Comparison of ENCODE assay signal across 9 mouse cellular contexts in genomic region chr11:90029841-90030398, GRCm38 (mm10). TPM values are rescaled to one million over a fixed set of nuclear protein-coding genes. Genes with fewer than 3 reads are reported as not detected.
DNase-seq lines count a peak whose midpoint lies in the region; ATAC-seq lines count a peak whose summit lies in the region.
"Had no signal": no experiment of that assay in that cellular context is flagged by ENCODE, and none has a peak within 500 bp of the region (broad histone marks: within the 10 kb centered on the region; RNA-seq: fewer than 3 reads in every experiment).

Gene Tmem100 (plus strand): TSS chr11:90030348.

- no peak for ATAC-seq in forebrain, embryonic 16.5 days
- ATAC-seq in intestine, embryonic 16.5 days, result no peak
- no peak for ATAC-seq in midbrain, embryonic 11.5 days (ENCODE audit: low FRiP score)
- ATAC-seq in activated CD4-positive, CD25-positive, alpha-beta regulatory T cell, adult 4 months, result no peak
- ATAC-seq: Patski had no signal

- peak within 1 kb of the TSS; percentile 3 for H3K9ac ChIP-seq in forebrain, embryonic 16.5 days (replicated peaks; ENCODE audit: low read depth, low read length)
- peak within 1 kb of the TSS; percentile 41 for H3K9ac ChIP-seq in intestine, embryonic 16.5 days (ENCODE audit: low read depth, low read length)
- peak within 1 kb of the TSS; percentile 42; the same call in 1 of the 2 replicates for H3K9ac ChIP-seq in midbrain, embryonic 11.5 days (ENCODE audit: low read length)

- 59% methylated on average over 13 of the region's 13 CpGs for WGBS in forebrain, embryonic 16.5 days
- WGBS in intestine, embryonic 16.5 days, result 50% methylated on average over 13 of the region's 13 CpGs
- WGBS in midbrain, embryonic 11.5 days, result 57% methylated on average over 13 of the region's 13 CpGs

- peaks cover 12% of the 10 kb centered on the region for H3K4me1 ChIP-seq in forebrain, embryonic 16.5 days (replicated peaks; ENCODE audit: control insufficient read depth, insufficient read depth, low read length)
- H3K4me1 ChIP-seq in intestine, embryonic 16.5 days (ENCODE audit: control insufficient read depth, insufficient read depth, low read length), result peaks cover 9% of the 10 kb centered on the region
- peaks cover 2% of the 10 kb centered on the region; the same call in 1 of the 2 replicates for H3K4me1 ChIP-seq in midbrain, embryonic 11.5 days (ENCODE audit: control insufficient read depth, insufficient read depth, low read length)

- H3K4me2 ChIP-seq in forebrain, embryonic 16.5 days (ENCODE audit: low read length), result peak within 1 kb of the TSS; percentile 54
- peak within 1 kb of the TSS; percentile 51 for H3K4me2 ChIP-seq in intestine, embryonic 16.5 days (ENCODE audit: low read depth, low read length)
- H3K4me2 ChIP-seq in midbrain, embryonic 11.5 days, result peak within 1 kb of the TSS; percentile 53

- H3K36me3 ChIP-seq in forebrain, embryonic 16.5 days (ENCODE audit: control insufficient read depth, insufficient read depth), result no peaks in the 10 kb centered on the region
- H3K36me3 ChIP-seq in intestine, embryonic 16.5 days (ENCODE audit: control insufficient read depth, insufficient read depth, low read length), result no peaks in the 10 kb centered on the region
- H3K36me3 ChIP-seq in midbrain, embryonic 11.5 days (ENCODE audit: control insufficient read depth, insufficient read depth, low read length), result no peaks in the 10 kb centered on the region

- no peak for DNase-seq in left cerebral cortex, adult 18-20 months (ENCODE audit: low spot score in 2 of 2)
- DNase-seq in left cerebral cortex, adult 11 months (ENCODE audit: low spot score), result no peak
- peak; percentile 86 for DNase-seq in midbrain, embryonic 11.5 days (ENCODE audit: low spot score, missing footprints)
- no peak for DNase-seq in thymus, postnatal 10 days (ENCODE audit: low spot score in 2 of 2)
- DNase-seq in ovary, postnatal 14 days (ENCODE audit: low spot score), result no peak

- peaks cover 10% of the 10 kb centered on the region; the same call in 1 of the 2 replicates for H3K27me3 ChIP-seq in forebrain, embryonic 16.5 days (replicated peaks; ENCODE audit: control insufficient read depth, insufficient read depth, low read length)
- H3K27me3 ChIP-seq in intestine, embryonic 16.5 days (replicated peaks; ENCODE audit: control insufficient read depth, insufficient read depth, low read length), result peaks cover 6% of the 10 kb centered on the region; the same call in 1 of the 2 replicates
- H3K27me3 ChIP-seq in midbrain, embryonic 11.5 days (ENCODE audit: control insufficient read depth, insufficient read depth, low read length), result peaks cover 14% of the 10 kb centered on the region

- no peaks in the 10 kb centered on the region for H3K9me3 ChIP-seq in forebrain, embryonic 16.5 days (ENCODE audit: control insufficient read depth, low read length)
- no peaks in the 10 kb centered on the region for H3K9me3 ChIP-seq in intestine, embryonic 16.5 days (ENCODE audit: control insufficient read depth, low read length)
- H3K9me3 ChIP-seq in midbrain, embryonic 11.5 days (ENCODE audit: control insufficient read depth, low read length), result no peaks in the 10 kb centered on the region

- no peak within 1 kb of the TSS for H3K27ac ChIP-seq in forebrain, embryonic 16.5 days (ENCODE audit: low read length)
- H3K27ac ChIP-seq in intestine, embryonic 16.5 days (ENCODE audit: low read length), result peak within 1 kb of the TSS; percentile 13; the same call in 1 of the 2 replicates
- no peak within 1 kb of the TSS for H3K27ac ChIP-seq in midbrain, embryonic 11.5 days (ENCODE audit: low read depth, low read length)

- H3K4me3 ChIP-seq in forebrain, embryonic 16.5 days (replicated peaks; ENCODE audit: low read length), result peak within 1 kb of the TSS; percentile 38
- H3K4me3 ChIP-seq in intestine, embryonic 16.5 days (ENCODE audit: low read length), result peak within 1 kb of the TSS; percentile 43
- peak within 1 kb of the TSS; percentile 28 for H3K4me3 ChIP-seq in midbrain, embryonic 11.5 days (ENCODE audit: low read depth, low read length)

RNA-seq across cellular contexts. Expression of gene Tmem100, which starts in this region (rescaled TPM):
- 10 to 100 TPM; 12.3 to 18.2 TPM for total RNA-seq in left cerebral cortex, adult 18-20 months (2021)
- polyA plus RNA-seq in forebrain, embryonic 16.5 days (2015; fragmentation: Nextera tagmentation; extraction: Ambion mirVana), result 5.0 and 6.7 TPM in 2 replicates
- polyA plus RNA-seq in intestine, embryonic 16.5 days (2015; fragmentation: Nextera tagmentation; extraction: Ambion mirVana), result 13.1 and 13.4 TPM in 2 replicates
- polyA plus RNA-seq in midbrain, embryonic 11.5 days (2014; fragmentation: Nextera tagmentation; extraction: Ambion mirVana), result 6.1 and 6.3 TPM in 2 replicates
- not detected for polyA plus RNA-seq in activated CD4-positive, CD25-positive, alpha-beta regulatory T cell, adult 4 months (2017; shearing (Covaris generic))
- polyA plus RNA-seq: Patski had no signal
